Mouse (Mus musculus) limb, embryonic 13.5 days (tissue): ENCODE measurements around the gene Spats2l. TPM values are rescaled to one million over a fixed set of nuclear protein-coding genes. Genes with fewer than 3 reads are reported as not detected.

Experiments
- ATAC-seq: fragments of 200-750 bp; cut with Nextera tagmentation; 2 replicates; pipeline ENCODE4 v1.8.0; 2017; ENCODE audit warnings: low read depth, moderate number of reproducible peaks, moderate TSS enrichment; ENCODE audit not compliant: low FRiP score
- H3K27ac ChIP-seq: fragments of 300-500 bp; sonication (generic); 2 replicates; pipeline ENCODE4 v1.5.1; 2015; ENCODE audit warnings: inconsistent platforms, mild to moderate bottlenecking, moderate library complexity
- H3K27me3 ChIP-seq: fragments of 300-500 bp; sonication (generic); 2 replicates; pipeline ENCODE4 v1.6.1; 2015; ENCODE audit warnings: mild to moderate bottlenecking, inconsistent platforms
- H3K36me3 ChIP-seq: fragments of 300-500 bp; sonication (generic); 2 replicates; pipeline ENCODE4 v1.6.1; 2015; ENCODE audit warnings: inconsistent platforms, mild to moderate bottlenecking, moderate library complexity
- H3K4me1 ChIP-seq: fragments of 300-500 bp; sonication (generic); 2 replicates; pipeline ENCODE4 v1.6.1; 2015; ENCODE audit warnings: inconsistent platforms
- H3K4me2 ChIP-seq: fragments of 300-500 bp; sonication (generic); replicated peaks from 2 replicates; pipeline ENCODE4 v1.6.1; 2015; ENCODE audit warnings: inconsistent platforms, mild to moderate bottlenecking, moderate library complexity
- H3K4me3 ChIP-seq: fragments of 300-500 bp; sonication (generic); 2 replicates; pipeline ENCODE4 v1.5.1; 2015; ENCODE audit warnings: moderate library complexity, mild to moderate bottlenecking, inconsistent platforms
- H3K9ac ChIP-seq: fragments of 300-500 bp; sonication (generic); 2 replicates; pipeline ENCODE4 v1.6.1; 2015; ENCODE audit warnings: mild to moderate bottlenecking, inconsistent platforms
- H3K9me3 ChIP-seq: fragments of 300-500 bp; sonication (generic); 2 replicates; pipeline ENCODE4 v1.6.1; 2016; ENCODE audit warnings: inconsistent platforms
- whole genome bisulfite sequencing: fragments of 180-500 bp; shearing (Covaris S2); methylation state at CpG from one replicate; pipeline ENCODE4 v1.1.7; 2015; 5-methylcytosine and 5-hydroxymethylcytosine counted together
- polyA plus RNA-seq: library from polyadenylated mRNA; unstranded; fragments of >200 nt; fragmentation: Nextera tagmentation; extraction: Ambion mirVana; gene quantifications from 2 replicates; pipeline ENCODE4 v1.2.1, GENCODE M21; 2015

Gene Spats2l
- polyA plus RNA-seq, 1 experiment from 2014 or later, result 191 TPM

GRCm38 (mm10) chr1:57905912-57906311 is 131.9 kb downstream of the Spats2l start:
- Histone ChIP-seq H3K9ac (no peak overlapping the region), H3K36me3 (peaks cover 71% of the 10 kb centered on the region), H3K27me3 (no peaks in the 10 kb centered on the region), H3K4me2 (no peak overlapping the region), H3K9me3 (no peaks in the 10 kb centered on the region), H3K27ac (peak overlapping the region; percentile 59; the same call in 1 of the 2 replicates), H3K4me3 (no peak overlapping the region), H3K4me1 (peaks cover 26% of the 10 kb centered on the region)
- ATAC-seq, result peak; percentile 87
- WGBS, result 36% methylated on average over 3 of the region's 3 CpGs

GRCm38 (mm10) chr1:57906312-57906711 is 132.3 kb downstream of the Spats2l start:
- ATAC-seq, result peak; percentile 77
- Histone ChIP-seq H3K27me3 (no peaks in the 10 kb centered on the region), H3K36me3 (peaks cover 67% of the 10 kb centered on the region), H3K4me1 (peaks cover 27% of the 10 kb centered on the region), H3K9ac (no peak overlapping the region), H3K4me2 (no peak overlapping the region), H3K9me3 (no peaks in the 10 kb centered on the region), H3K4me3 (no peak overlapping the region), H3K27ac (peak overlapping the region; percentile 56)

GRCm38 (mm10) chr1:57911561-57911960 is 137.6 kb downstream of the Spats2l start:
- Histone ChIP-seq H3K27me3 (no peaks in the 10 kb centered on the region), H3K4me3 (no peak overlapping the region), H3K9ac (no peak overlapping the region), H3K4me1 (peaks cover 12% of the 10 kb centered on the region), H3K9me3 (no peaks in the 10 kb centered on the region), H3K4me2 (no peak overlapping the region), H3K36me3 (peaks cover 46% of the 10 kb centered on the region), H3K27ac (no peak overlapping the region)
- 73% methylated on average over 6 of the region's 6 CpGs for WGBS
- ATAC-seq, result no peak

- H3K4me1 ChIP-seq, result no peaks in the 10 kb centered on the region
- no peaks in the 10 kb centered on the region for H3K27me3 ChIP-seq
- peaks cover 39% of the 10 kb centered on the region for H3K36me3 ChIP-seq
- no peaks in the 10 kb centered on the region for H3K9me3 ChIP-seq
- H3K9ac ChIP-seq, result no peak overlapping the region
- H3K4me3 ChIP-seq, result no peak overlapping the region
- no peak for ATAC-seq
- H3K27ac ChIP-seq, result no peak overlapping the region
- no peak overlapping the region for H3K4me2 ChIP-seq
- 39% methylated on average over 5 of the region's 5 CpGs for whole genome bisulfite sequencing
These were observed 143.4 kb downstream of the Spats2l start for GRCm38 (mm10) chr1:57917342-57917741.

GRCm38 (mm10) chr1:57918567-57918966 is 144.6 kb downstream of the Spats2l start:
- Histone ChIP-seq H3K36me3 (peaks cover 38% of the 10 kb centered on the region), H3K4me2 (no peak overlapping the region), H3K4me1 (no peaks in the 10 kb centered on the region), H3K9me3 (no peaks in the 10 kb centered on the region), H3K4me3 (no peak overlapping the region), H3K27ac (no peak overlapping the region), H3K9ac (no peak overlapping the region), H3K27me3 (no peaks in the 10 kb centered on the region)
- ATAC-seq, result no peak
- 79% methylated on average over 4 of the region's 4 CpGs for WGBS

- Histone ChIP-seq H3K4me2 (no peak overlapping the region), H3K9ac (no peak overlapping the region), H3K9me3 (no peaks in the 10 kb centered on the region), H3K36me3 (peaks cover 18% of the 10 kb centered on the region), H3K4me1 (no peaks in the 10 kb centered on the region; the same call in 1 of the 2 replicates), H3K27ac (no peak overlapping the region), H3K4me3 (no peak overlapping the region), H3K27me3 (0 out of 2 replicates have a peak, but pooled peaks cover 6% of the 10 kb centered on the region)
- 46% methylated on average over 1 of the region's 1 CpGs for WGBS
- no peak for ATAC-seq
These were observed 160.3 kb downstream of the Spats2l start for GRCm38 (mm10) chr1:57934287-57934686.

GRCm38 (mm10) chr1:57940691-57941090 is 166.7 kb downstream of the Spats2l start:
- no peak overlapping the region for H3K4me3 ChIP-seq
- H3K36me3 ChIP-seq, result peaks cover 69% of the 10 kb centered on the region
- no peak for ATAC-seq
- H3K9me3 ChIP-seq, result no peaks in the 10 kb centered on the region
- H3K27me3 ChIP-seq, result 0 out of 2 replicates have a peak, but pooled peaks cover 6% of the 10 kb centered on the region
- 25% methylated on average over 10 of the region's 10 CpGs for WGBS
- no peak overlapping the region for H3K4me2 ChIP-seq
- 0 out of 2 replicates have a peak overlapping the region, but pooled peaks have one; percentile 8 for H3K9ac ChIP-seq
- H3K4me1 ChIP-seq, result peaks cover 17% of the 10 kb centered on the region
- no peak overlapping the region for H3K27ac ChIP-seq

- H3K4me2 ChIP-seq, result no peak overlapping the region
- 0 out of 2 replicates have a peak, but pooled peaks cover 6% of the 10 kb centered on the region for H3K27me3 ChIP-seq
- H3K27ac ChIP-seq, result no peak overlapping the region
- ATAC-seq, result no peak
- no peak overlapping the region for H3K4me3 ChIP-seq
- H3K36me3 ChIP-seq, result peaks cover 73% of the 10 kb centered on the region
- 51% methylated on average over 7 of the region's 7 CpGs for WGBS
- H3K9ac ChIP-seq, result 0 out of 2 replicates have a peak overlapping the region, but pooled peaks have one; percentile 8
- peaks cover 17% of the 10 kb centered on the region for H3K4me1 ChIP-seq
- no peaks in the 10 kb centered on the region for H3K9me3 ChIP-seq
These were observed 167.1 kb downstream of the Spats2l start for GRCm38 (mm10) chr1:57941095-57941494.

GRCm38 (mm10) chr1:57941734-57942133 is 167.8 kb downstream of the Spats2l start:
- H3K4me1 ChIP-seq, result peaks cover 17% of the 10 kb centered on the region
- H3K9ac ChIP-seq, result no peak overlapping the region
- H3K4me3 ChIP-seq, result no peak overlapping the region
- WGBS, result 60% methylated on average over 11 of the region's 11 CpGs
- no peaks in the 10 kb centered on the region for H3K9me3 ChIP-seq
- H3K27ac ChIP-seq, result no peak overlapping the region
- H3K27me3 ChIP-seq, result 0 out of 2 replicates have a peak, but pooled peaks cover 6% of the 10 kb centered on the region
- H3K4me2 ChIP-seq, result no peak overlapping the region
- H3K36me3 ChIP-seq, result peaks cover 75% of the 10 kb centered on the region
- ATAC-seq, result no peak

- Histone ChIP-seq H3K4me2 (no peak overlapping the region), H3K9ac (no peak overlapping the region), H3K9me3 (no peaks in the 10 kb centered on the region), H3K27ac (no peak overlapping the region), H3K4me1 (peaks cover 19% of the 10 kb centered on the region), H3K27me3 (0 out of 2 replicates have a peak, but pooled peaks cover 6% of the 10 kb centered on the region), H3K36me3 (peaks cover 75% of the 10 kb centered on the region), H3K4me3 (no peak overlapping the region)
- WGBS, result 86% methylated on average over 6 of the region's 6 CpGs
- ATAC-seq, result no peak
These were observed 168.3 kb downstream of the Spats2l start for GRCm38 (mm10) chr1:57942215-57942614.

GRCm38 (mm10) chr1:57947552-57948347 is 173.8 kb downstream of the Spats2l start:
- H3K4me2 ChIP-seq, result no peak overlapping the region
- WGBS, result 13% methylated on average over 2 of the region's 2 CpGs
- H3K4me1 ChIP-seq, result peaks cover 21% of the 10 kb centered on the region
- no peak overlapping the region for H3K9ac ChIP-seq
- H3K27ac ChIP-seq, result peak overlapping the region; percentile 61; the same call in 1 of the 2 replicates
- ATAC-seq, result no peak
- no peaks in the 10 kb centered on the region for H3K27me3 ChIP-seq
- H3K9me3 ChIP-seq, result no peaks in the 10 kb centered on the region
- no peak overlapping the region for H3K4me3 ChIP-seq
- H3K36me3 ChIP-seq, result peaks cover 49% of the 10 kb centered on the region

- H3K27ac ChIP-seq, result peak overlapping the region; percentile 34; the same call in 1 of the 2 replicates
- ATAC-seq, result 0 out of 2 replicates have a peak, but pooled peaks have one; percentile 62
- 3% methylated on average over 1 of the region's 1 CpGs for WGBS
These were observed 175.2 kb downstream of the Spats2l start for GRCm38 (mm10) chr1:57949195-57949594.

More at GRCm38 (mm10) chr1:57949195-57949594, 175.2 kb downstream of the Spats2l start:
- Histone ChIP-seq H3K4me3 (no peak overlapping the region), H3K4me2 (no peak overlapping the region), H3K36me3 (peaks cover 46% of the 10 kb centered on the region), H3K9me3 (no peaks in the 10 kb centered on the region), H3K4me1 (peaks cover 21% of the 10 kb centered on the region), H3K9ac (no peak overlapping the region), H3K27me3 (no peaks in the 10 kb centered on the region)
